Mouse (Mus musculus): ENCODE results near the gene Anxa8. TPM values are rescaled to one million over a fixed set of nuclear protein-coding genes. Genes with fewer than 3 reads are reported as not detected.

The Anxa8 gene
- not detected for polyA plus RNA-seq (2017; shearing (Covaris generic))

DNA sequence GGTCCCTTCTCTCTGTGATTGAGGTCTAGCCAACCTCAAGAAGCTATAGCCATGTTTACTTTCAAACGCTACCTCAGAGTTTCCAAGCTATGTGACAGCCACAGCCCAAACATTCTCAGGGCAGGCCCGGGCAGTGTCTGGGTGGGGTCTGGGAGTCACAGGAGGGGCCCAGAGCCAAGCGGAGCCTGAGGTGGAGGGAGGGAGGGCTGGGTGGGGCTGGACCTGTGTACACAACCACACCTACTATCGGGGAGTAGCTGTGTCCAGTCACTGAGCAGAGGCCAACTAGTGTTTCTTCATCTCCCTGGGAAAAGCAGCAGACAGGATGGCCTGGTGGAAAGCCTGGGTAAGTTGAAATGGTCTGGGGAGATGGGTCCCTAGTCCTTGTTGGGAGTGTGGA lies at the start of gene Anxa8:
TSS of gene Anxa8 (plus strand) at position 251 of the 400 bp plus-strand sequence.

DNA sequence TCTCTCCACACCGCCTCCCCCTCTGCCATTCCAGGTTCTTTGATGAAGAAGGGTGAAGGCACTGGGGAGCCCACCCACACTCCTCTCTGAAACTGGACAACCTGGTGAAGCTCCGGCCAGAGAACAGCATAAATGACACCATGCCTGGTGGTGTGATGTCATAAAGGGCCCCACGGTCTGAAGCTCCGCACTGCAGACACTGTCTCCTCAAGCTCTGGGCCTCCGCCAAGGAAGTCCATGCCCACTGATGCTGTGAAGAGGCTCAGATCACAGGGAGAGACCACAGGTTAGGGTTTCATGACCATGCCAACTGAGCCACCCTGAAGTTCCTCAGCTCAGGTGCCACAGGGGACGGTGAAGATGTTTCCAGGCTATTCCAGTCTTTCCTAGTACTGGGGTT lies 33.3 kb upstream of the Anxa8 start, which contains the start of gene Antxrl:
TSS of gene Antxrl (plus strand) at position 192 of the 400 bp plus-strand sequence.

DNA sequence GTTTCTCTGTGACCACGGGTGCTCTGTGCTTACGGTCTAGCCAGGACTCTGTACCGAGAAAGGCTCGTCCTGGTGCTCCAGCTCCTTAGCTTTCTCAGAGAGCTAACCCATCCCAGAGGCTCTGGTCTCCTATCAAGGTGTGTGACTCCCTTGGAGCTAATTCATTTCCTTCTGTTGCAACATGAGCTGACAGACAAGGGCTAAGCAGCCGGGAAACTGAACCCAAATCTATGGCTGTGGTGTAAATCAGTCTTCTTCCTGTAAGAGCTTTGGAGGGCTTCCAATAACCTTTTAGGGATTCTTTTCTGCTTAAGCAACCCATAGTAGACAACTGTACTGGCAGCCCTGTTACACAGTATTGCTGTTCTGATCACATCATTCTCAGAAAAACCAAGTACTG lies 16.8 kb downstream of the Anxa8 start, which contains the start of gene A630023A22Rik:
TSS of gene A630023A22Rik (minus strand) at position 154 of the 400 bp plus-strand sequence.

Other genes starting within 250 kb of the Anxa8 start
- gene Gdf10, start 162.4 kb upstream of the Anxa8 start, polyA plus RNA-seq (2017; shearing (Covaris generic)): not detected
- not detected for gene Gdf2, start 144.9 kb upstream of the Anxa8 start, polyA plus RNA-seq (2017; shearing (Covaris generic))
- gene Rbp3, start 132.0 kb upstream of the Anxa8 start, polyA plus RNA-seq (2017; shearing (Covaris generic)): not detected
- gene Zfp488, start 107.2 kb upstream of the Anxa8 start, polyA plus RNA-seq (2017; shearing (Covaris generic)): not detected
- not detected for gene Gm30083, start 70.8 kb upstream of the Anxa8 start, polyA plus RNA-seq (2017; shearing (Covaris generic))
- gene Gm5460, start 69.2 kb upstream of the Anxa8 start, polyA plus RNA-seq (2017; shearing (Covaris generic)): not detected
- gene Antxrl, start 33.3 kb upstream of the Anxa8 start, polyA plus RNA-seq (2017; shearing (Covaris generic)): not detected
- not detected for gene A630023A22Rik, start 16.8 kb downstream of the Anxa8 start, polyA plus RNA-seq (2017; shearing (Covaris generic))
- gene Npy4r, start 66.5 kb downstream of the Anxa8 start, polyA plus RNA-seq (2017; shearing (Covaris generic)): not detected
- gene Gprin2, start 115.7 kb downstream of the Anxa8 start, polyA plus RNA-seq (2017; shearing (Covaris generic)): 0.02 TPM
- 0.19 TPM for gene Syt15, start 133.6 kb downstream of the Anxa8 start, polyA plus RNA-seq (2017; shearing (Covaris generic))
- gene Shld2, start 224.5 kb downstream of the Anxa8 start, polyA plus RNA-seq (2017; shearing (Covaris generic)): 26.1 TPM
- 142 TPM for gene Glud1, start 224.7 kb downstream of the Anxa8 start, polyA plus RNA-seq (2017; shearing (Covaris generic))

Data from CD4-positive, CD25-positive, alpha-beta regulatory T cell (primary cell).